Mouse (Mus musculus) thymus, adult 2 months (tissue): ENCODE data around the gene Engase. TPM values are rescaled to one million over a fixed set of nuclear protein-coding genes. Genes with fewer than 3 reads are reported as not detected.

ENCODE experiments used
- DNase-seq: peaks from one replicate; pipeline ENCODE4 v3.0.0; 2021
- H3K27ac ChIP-seq: fragments of 200-500 bp; 2 replicates; pipeline ENCODE4 v1.5.1; 2012; ENCODE audit warnings: low read length, control low read depth; ENCODE audit not compliant: control insufficient read depth, insufficient read depth
- H3K27me3 ChIP-seq: fragments of 200-500 bp; 2 replicates; pipeline ENCODE4 v1.6.1; 2012; ENCODE audit warnings: mild to moderate bottlenecking, low read length, moderate library complexity, mixed read lengths; ENCODE audit not compliant: control insufficient read depth, insufficient read depth
- H3K36me3 ChIP-seq: fragments of 200-500 bp; 2 replicates; pipeline ENCODE4 v1.6.1; 2012; ENCODE audit warnings: mild to moderate bottlenecking, low read length, moderate library complexity; ENCODE audit not compliant: control insufficient read depth, insufficient read depth
- H3K4me1 ChIP-seq: fragments of 200-500 bp; replicated peaks from 2 replicates; pipeline ENCODE4 v1.6.1; 2012; ENCODE audit warnings: low read length; ENCODE audit not compliant: control insufficient read depth, insufficient read depth
- H3K4me3 ChIP-seq: fragments of 200-500 bp; 2 replicates; pipeline ENCODE4 v1.5.1; 2012; ENCODE audit warnings: mild to moderate bottlenecking, low read length, control low read depth, moderate library complexity; ENCODE audit not compliant: control insufficient read depth, insufficient read depth
- CTCF ChIP-seq: fragments of 200-500 bp; IDR thresholded peaks from 2 replicates; pipeline ENCODE4 v1.5.1; 2012; ENCODE audit warnings: mild to moderate bottlenecking, control low read depth, low read length, moderate library complexity, borderline replicate concordance; ENCODE audit not compliant: control insufficient read depth, poor library complexity, insufficient read depth; ENCODE audit errors: extremely low read depth
- POLR2A ChIP-seq: fragments of 200-500 bp; IDR thresholded peaks from 2 replicates; pipeline ENCODE4 v1.6.1; 2012; ENCODE audit warnings: mild to moderate bottlenecking, low read length, control low read depth, moderate library complexity; ENCODE audit not compliant: control insufficient read depth, poor library complexity, insufficient read depth; ENCODE audit errors: extremely low read depth
- WGBS: fragments of 180-500 bp; shearing (Covaris S2); methylation state at CpG from one replicate; pipeline ENCODE4 v1.1.7; 2018; 5-methylcytosine and 5-hydroxymethylcytosine counted together
- polyA plus RNA-seq: library from polyadenylated mRNA; depleted of rRNA; stranded (reverse); fragments of >200 nt; gene quantifications from 2 replicates; pipeline ENCODE4 v1.2.3, GENCODE M21; 2012

Gene Engase
- polyA plus RNA-seq, 1 experiment: 56.5 TPM

GRCm38 (mm10) chr11:118475496-118476083 lies 1.0 kb upstream of the Engase start:
- H3K36me3 ChIP-seq: no peaks in the 10 kb centered on the region
- H3K27me3 ChIP-seq: no peaks in the 10 kb centered on the region
- TF ChIP-seq CTCF: no peak
- no peak for TF ChIP-seq POLR2A
- WGBS: 95% methylated on average over 7 of the region's 7 CpGs
- H3K4me1 ChIP-seq: peaks cover 46% of the 10 kb centered on the region
- DNase-seq: no peak
- H3K27ac ChIP-seq: no peak overlapping the region
- no peak overlapping the region for H3K4me3 ChIP-seq

DNA sequence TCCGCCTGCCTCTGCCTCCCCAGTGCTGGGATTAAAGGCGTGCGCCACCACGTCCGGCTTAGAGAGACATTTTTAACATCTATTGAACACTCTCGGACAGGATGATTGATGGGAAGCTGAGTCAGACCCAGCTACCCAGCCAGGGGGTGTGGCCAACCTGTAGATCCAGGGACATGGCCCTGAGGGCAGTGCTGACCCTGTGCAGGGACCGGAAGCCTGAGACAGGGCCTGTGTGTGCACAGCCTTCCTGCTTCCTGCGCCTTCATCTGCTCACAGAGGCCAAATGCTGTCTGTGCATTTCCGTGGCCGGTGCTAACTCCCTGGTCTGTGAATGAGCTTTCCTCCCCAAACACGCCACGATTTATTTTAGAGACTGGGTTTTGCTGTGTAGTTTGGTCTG lies 3.1 kb downstream of the Engase start:
- DNase-seq: no peak
- Histone ChIP-seq H3K4me1 (peaks cover 21% of the 10 kb centered on the region), H3K4me3 (no peak overlapping the region), H3K36me3 (peaks cover 25% of the 10 kb centered on the region), H3K27me3 (no peaks in the 10 kb centered on the region), H3K27ac (no peak overlapping the region)
- 93% methylated on average over 12 of the region's 12 CpGs for WGBS
- no peak for TF ChIP-seq POLR2A
- TF ChIP-seq CTCF: no peak

DNA sequence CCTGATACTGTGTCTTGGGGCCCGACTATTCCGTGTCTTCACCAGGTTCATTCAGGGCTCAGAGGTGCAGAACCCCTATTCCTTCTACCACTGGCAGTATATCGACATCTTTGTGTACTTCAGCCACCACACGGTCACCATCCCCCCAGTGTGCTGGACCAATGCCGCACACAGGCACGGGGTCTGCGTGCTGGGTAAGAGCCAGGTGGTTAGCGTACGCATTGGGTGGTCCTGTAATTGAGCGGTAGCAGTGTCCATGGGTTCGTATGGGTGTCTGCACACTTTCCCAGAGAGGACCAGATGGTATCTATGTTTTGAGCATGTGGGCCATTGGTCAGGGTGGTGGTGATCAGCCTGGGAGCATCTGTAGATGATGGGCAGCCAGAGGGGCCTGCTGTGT lies 4.6 kb downstream of the Engase start:
- 98% methylated on average over 11 of the region's 11 CpGs for WGBS
- Histone ChIP-seq H3K4me1 (peaks cover 10% of the 10 kb centered on the region), H3K4me3 (no peak overlapping the region), H3K27me3 (no peaks in the 10 kb centered on the region), H3K27ac (no peak overlapping the region), H3K36me3 (peaks cover 33% of the 10 kb centered on the region)
- DNase-seq: no peak
- TF ChIP-seq POLR2A: no peak
- TF ChIP-seq CTCF: no peak

- Histone ChIP-seq H3K4me1 (peaks cover 8% of the 10 kb centered on the region), H3K27ac (no peak overlapping the region), H3K36me3 (peaks cover 33% of the 10 kb centered on the region), H3K4me3 (no peak overlapping the region), H3K27me3 (no peaks in the 10 kb centered on the region)
- TF ChIP-seq CTCF (no peak), POLR2A (no peak)
- 96% methylated on average over 14 of the region's 14 CpGs for whole genome bisulfite sequencing
- DNase-seq: no peak
These were observed 5.1 kb downstream of the Engase start for GRCm38 (mm10) chr11:118481751-118482150.

- WGBS: 96% methylated on average over 8 of the region's 8 CpGs
- no peak overlapping the region for H3K27ac ChIP-seq
- no peaks in the 10 kb centered on the region for H3K27me3 ChIP-seq
- H3K4me3 ChIP-seq: no peak overlapping the region
- no peak for DNase-seq
- no peak for TF ChIP-seq CTCF
- TF ChIP-seq POLR2A: no peak
- H3K4me1 ChIP-seq: no peaks in the 10 kb centered on the region; the same call in 1 of the 2 replicates
- peaks cover 42% of the 10 kb centered on the region for H3K36me3 ChIP-seq
These were observed 7.5 kb downstream of the Engase start for GRCm38 (mm10) chr11:118484169-118484568.

GRCm38 (mm10) chr11:118485338-118485737 lies 8.7 kb downstream of the Engase start:
- no peak for DNase-seq
- peaks cover 42% of the 10 kb centered on the region for H3K36me3 ChIP-seq
- no peaks in the 10 kb centered on the region for H3K27me3 ChIP-seq
- H3K4me1 ChIP-seq: peaks cover under 1% of the 10 kb centered on the region; the same call in 1 of the 2 replicates
- WGBS: 94% methylated on average over 11 of the region's 11 CpGs
- TF ChIP-seq POLR2A: no peak
- TF ChIP-seq CTCF: no peak
- no peak overlapping the region for H3K27ac ChIP-seq
- H3K4me3 ChIP-seq: no peak overlapping the region

DNA sequence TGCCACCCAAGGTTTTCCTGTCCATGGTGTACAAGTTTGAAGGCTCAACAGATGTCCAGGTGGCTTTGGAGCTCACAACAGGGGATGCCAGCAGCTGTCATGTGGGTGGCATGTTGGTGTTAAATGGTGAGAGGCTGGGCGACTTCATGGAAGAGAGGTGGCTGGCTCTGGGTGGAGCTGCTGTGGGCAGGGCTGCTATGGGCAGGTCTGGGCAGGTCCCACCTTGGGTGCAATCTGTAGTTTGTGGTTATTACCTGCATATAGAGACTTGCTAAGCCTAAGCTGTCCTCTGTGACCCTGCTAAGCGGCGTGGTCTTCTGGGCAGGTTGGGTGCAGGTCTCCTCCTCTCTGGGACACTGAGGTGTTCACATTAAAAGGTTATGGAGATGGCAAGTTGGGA lies 9.2 kb downstream of the Engase start:
- no peak overlapping the region for H3K27ac ChIP-seq
- peaks cover 42% of the 10 kb centered on the region for H3K36me3 ChIP-seq
- TF ChIP-seq CTCF: no peak
- TF ChIP-seq POLR2A: no peak
- DNase-seq: no peak
- WGBS: 94% methylated on average over 3 of the region's 3 CpGs
- no peaks in the 10 kb centered on the region for H3K27me3 ChIP-seq
- H3K4me3 ChIP-seq: no peak overlapping the region
- peaks cover 4% of the 10 kb centered on the region; the same call in 1 of the 2 replicates for H3K4me1 ChIP-seq
